Mouse (Mus musculus) naive thymus-derived CD4-positive, alpha-beta T cell, adult 2 months (primary cell): ENCODE results near the gene Prkab1.

Experiments used
- DNase-seq: peaks from one replicate; pipeline ENCODE4 v3.0.0-alpha.2; 2011; ENCODE audit warnings: low read depth

Gene Prkab1

GRCm38 (mm10) chr5:116024327-116024739, at the start of gene Prkab1:
Gene Prkab1 (minus strand): TSS chr5:116024508.
- DNase-seq = peak; percentile 93

GRCm38 (mm10) chr5:116069618-116070017, 45.3 kb upstream of the Prkab1 start:
- no peak for DNase-seq

DNA sequence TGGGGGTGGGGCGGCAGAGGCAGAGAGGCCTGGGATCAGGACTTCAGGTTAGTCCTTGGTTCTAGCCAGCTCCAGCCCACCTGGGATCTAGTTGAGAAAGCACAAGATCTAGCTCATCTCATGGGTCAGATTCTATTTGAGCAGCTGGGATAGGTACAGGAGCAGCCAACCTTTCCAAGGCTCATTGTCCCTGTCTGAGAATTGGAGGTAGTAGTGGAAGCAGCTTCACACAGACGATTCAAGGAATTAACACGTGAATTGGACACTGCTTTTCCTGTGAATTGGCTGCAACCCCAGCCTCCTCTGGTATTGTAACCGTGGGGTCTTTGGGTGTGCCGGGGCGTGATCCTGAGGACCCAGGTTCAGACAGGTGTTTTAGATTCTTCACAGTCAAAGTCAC, 28.5 kb upstream of the Prkab1 start:
- no peak for DNase-seq

DNA sequence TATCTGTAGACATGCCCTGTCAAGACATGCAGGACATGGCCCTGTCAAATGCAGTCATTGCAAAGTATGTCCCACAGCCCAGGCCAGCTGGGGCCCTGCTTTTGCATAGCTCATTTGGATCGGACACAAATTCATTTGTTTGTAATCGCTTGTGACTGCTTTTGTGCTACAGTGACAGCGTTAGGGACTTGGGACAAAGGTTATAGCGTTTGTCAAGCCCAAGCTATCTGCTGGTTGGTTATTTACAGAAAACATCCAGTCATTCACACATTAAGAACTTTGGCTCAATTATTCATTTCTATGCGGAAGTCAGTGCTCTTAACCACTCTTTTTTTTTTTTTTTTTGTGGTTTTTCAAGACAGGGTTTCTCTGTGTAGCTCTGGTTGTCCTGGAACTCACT, 27.9 kb upstream of the Prkab1 start:
- DNase-seq = no peak

GRCm38 (mm10) chr5:116049821-116050220, 25.5 kb upstream of the Prkab1 start:
- DNase-seq = no peak

DNA sequence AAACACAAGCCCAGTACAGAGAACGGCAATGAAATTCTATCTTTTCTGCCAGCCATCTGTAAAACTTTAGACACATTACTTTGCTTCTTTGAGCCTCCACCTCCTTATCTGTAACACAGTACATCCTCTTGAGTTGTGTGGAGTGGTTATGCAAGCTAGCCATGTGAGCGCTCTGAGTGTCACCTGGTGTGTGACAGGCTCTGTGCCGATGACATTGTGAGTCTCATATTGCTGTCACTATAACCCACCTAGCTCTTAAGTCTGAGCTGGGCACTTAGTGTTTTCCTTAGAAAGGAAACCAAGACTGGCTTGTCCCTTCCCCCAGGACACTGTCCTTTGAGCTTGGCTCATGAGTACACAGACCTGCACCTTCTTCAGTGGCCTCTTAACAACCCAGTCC, 24.0 kb upstream of the Prkab1 start:
- no peak for DNase-seq

DNA sequence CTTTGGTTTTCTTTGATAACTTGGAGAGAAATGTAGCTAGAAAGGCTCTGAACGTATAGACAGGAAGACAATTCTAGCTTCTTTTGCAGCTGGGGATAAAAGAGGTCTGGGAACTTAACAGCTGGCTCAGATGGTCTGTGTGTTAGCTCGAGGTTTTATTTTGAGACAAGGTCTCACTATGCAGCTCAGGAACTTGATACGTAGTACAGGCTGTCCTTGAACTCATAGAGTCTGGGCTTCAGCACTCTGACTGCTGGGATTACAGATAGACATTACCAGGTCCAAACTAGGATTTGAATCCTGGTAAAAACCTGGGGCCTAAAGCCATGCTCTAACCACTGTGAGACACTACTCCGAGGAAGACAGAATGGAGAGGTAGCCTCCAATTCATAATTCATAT, 21.9 kb upstream of the Prkab1 start:
- DNase-seq = no peak

- DNase-seq = no peak
Measured at GRCm38 (mm10) chr5:116045581-116045980, 21.3 kb upstream of the Prkab1 start.

DNA sequence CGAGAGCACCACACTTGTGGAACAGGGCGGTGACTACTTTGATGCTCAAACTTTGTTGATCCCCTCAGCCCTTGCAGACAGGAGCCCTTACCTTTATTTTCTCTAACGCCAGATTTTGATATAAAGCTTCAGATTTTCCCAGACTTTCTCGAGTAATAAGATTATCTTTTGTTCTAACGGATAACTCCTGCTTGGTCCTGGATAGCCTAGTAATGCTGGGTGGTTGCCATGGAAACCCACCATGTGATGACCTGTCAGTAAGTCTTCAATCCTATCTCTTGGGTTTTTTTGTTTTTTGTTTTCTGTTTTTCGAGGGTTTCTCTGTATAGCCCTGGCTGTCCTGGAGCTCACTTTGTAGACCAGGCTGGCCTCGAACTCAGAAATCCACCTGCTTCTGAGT, 17.9 kb upstream of the Prkab1 start:
- no peak for DNase-seq

DNA sequence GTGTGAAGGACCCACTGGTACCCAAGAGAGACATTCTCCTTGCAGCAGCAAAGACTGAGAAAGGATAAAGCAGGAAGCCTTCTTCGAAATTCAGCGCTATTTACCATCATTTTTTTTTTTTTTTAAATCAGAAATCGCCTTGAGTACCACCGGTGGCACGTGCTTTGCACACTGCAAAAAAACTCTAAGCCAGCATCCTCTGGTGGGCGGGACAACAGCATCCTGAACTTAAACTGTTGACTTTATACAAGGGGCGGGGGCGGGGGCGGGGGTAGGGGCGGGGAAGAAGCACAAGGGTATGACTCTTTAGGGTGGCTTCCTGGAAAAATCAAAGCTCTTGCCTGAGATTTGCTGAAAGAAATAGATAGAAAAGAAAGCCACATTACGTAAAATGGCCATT, 15.4 kb upstream of the Prkab1 start:
- DNase-seq = peak; percentile 52

DNA sequence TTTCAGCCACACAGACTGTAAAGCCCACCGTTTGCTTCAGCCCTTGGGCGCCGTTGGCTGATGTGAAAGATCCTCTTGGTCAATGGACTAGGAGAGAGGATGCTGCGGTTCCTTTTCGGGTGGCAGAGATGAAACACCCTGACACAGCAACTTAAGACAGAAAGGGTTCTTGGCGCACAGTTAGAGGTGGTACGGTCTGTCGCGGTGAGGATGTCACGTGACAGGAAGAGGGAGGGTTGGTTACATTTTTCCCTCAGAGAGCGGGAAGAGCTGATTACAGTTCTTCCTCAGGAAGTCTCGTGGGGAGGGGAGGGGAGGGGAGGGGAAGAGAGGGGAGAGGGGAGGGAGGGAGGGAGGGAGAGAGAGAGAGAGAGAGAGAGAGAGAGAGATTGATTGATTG, 13.4 kb upstream of the Prkab1 start:
- DNase-seq = no peak

DNA sequence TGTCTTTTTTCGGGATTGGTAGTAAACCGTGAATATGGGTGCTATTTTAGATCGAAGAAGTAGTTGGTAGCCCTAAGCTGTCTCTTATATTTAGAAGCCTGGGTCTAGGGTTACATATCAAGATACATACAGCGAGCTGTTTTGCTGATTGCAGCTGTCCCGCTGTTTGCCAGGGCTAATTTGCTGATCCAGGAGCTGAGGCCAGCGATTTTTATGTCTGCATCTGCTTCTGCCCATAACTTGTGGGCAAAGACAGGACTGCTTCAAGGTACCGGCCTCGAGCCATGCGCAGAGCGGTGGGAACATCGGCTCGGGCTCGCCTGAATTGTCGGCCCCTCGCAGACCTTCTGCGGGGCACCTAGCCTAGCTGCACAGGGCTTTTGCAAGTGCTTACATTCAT, 12.2 kb upstream of the Prkab1 start:
- DNase-seq = no peak

GRCm38 (mm10) chr5:116031190-116031577, 6.9 kb upstream of the Prkab1 start:
- DNase-seq = peak; percentile 86

DNA sequence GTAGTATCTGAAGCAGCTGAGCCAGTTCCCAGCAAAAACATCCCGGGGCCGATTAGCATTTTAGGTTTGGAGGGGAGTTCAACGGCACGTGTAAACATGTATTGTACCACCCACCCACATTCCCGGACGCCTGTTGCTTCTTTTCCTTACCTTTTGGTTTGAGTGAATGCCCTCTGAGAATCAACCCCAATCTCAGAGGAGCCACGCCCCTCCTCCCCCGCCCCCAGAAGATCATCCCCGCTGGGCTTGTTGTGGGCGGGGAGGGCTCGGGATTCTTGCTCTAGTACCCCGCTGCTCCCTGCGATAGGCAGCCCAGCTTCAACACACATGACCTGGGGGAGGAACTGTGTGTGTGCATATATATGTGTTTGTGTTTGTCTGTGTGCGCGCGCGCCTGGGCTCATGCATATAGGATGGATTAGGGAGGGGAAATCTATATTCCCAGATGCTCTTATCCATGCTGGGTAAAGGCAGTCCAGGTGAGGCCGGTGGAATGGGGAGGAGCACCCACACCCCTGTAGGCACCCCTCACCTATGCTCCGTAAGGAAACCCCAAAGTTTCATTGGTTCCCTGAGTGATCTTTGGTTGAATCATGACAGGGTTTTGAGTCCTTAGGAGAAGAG, 6.4 kb upstream of the Prkab1 start:
- no peak for DNase-seq

GRCm38 (mm10) chr5:116029071-116029470, 4.8 kb upstream of the Prkab1 start:
- peak; percentile 86 for DNase-seq

- no peak for DNase-seq
Measured at GRCm38 (mm10) chr5:116026561-116026960, 2.3 kb upstream of the Prkab1 start.

DNA sequence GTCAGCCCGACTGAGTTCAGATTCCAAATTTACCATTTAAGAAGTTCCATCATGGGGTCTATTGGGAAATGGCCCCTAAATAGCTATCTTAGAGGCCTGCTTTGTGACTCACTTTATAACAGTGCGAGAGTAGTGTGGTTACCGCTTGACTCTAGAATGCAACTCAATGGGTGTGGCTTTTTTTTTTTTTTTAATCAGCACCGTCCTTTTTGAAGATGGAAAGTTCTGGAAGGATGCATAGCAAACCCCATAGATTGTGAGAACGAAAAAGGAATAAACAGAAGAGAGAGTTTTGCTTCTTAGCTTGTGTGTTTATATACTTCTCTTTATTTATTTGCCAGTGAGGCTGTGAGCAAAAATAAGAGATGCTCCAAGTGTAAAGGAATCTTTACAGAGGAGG, 1.8 kb upstream of the Prkab1 start:
- DNase-seq = no peak

DNA sequence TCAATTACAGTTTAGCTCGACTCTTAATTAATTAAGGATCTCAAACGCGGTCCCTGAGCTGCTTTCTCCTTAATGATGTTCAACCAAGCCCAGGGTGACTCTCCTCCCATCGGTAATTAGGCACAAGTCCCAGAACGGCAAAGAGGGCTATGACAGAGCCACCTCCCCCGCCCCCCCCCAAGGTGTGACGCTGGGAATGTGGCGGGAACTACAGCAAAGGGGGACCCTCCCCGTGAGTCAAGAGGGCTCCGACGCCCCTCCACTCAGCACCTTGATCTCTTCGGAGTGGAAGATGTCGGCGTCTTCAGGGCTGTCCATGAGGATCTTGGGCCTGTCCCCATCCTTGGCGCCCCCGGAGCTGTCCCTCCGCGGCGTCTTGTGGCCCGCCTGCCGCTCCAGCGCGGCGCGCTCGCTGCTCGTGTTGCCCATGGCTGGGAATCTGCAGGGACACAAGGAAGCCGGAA, 455 bp downstream of the Prkab1 start:
- no peak for DNase-seq

DNA sequence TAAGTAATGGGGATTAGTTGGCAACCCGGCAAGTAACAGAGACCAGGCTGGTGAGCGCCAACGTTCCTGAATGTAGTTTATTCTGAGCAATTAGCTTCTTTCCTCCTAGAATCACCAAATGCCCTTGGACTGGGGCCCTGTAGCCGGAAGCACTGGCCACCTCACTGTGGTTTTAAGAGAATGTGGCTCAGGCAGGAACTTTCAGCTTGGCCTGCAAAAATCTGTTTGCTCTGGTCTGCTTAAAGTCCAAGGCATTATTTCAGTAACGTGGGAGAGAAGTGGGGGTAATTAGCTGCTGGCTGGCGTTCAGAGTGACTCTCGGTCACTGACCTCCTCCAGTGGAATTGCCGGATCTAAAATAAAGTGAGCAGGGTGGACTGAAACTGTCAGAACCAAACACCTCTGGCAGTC, 1.1 kb downstream of the Prkab1 start:
- DNase-seq = peak; percentile 22

DNA sequence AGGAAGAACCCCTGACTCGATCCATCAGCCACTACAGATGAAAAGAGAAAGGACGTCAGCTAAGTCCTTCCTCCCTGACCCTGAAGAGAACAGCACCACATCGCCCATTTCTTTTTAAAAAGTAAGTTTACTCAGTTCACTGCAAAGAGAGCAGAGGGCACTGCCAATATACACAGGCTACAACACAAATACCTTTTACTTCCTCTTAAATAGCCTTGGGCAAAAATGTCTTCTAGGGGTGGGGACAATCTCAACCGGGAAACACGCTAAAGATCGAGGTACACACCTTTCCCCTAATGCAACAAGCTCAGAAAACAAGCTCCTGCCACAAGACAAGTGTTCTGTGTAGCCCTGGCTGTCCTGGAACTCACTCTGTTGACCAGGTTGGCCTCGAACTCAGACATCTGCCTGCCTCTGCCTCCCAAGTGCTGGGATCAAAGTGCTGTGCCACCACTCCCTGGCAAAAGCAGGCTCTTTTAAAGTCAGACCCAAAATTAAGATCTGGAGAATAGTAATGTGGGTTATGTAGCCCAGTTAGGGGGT, 1.6 kb downstream of the Prkab1 start:
- DNase-seq = peak; percentile 16

- DNase-seq = no peak
Measured at GRCm38 (mm10) chr5:116022131-116022530, 2.2 kb downstream of the Prkab1 start.

DNA sequence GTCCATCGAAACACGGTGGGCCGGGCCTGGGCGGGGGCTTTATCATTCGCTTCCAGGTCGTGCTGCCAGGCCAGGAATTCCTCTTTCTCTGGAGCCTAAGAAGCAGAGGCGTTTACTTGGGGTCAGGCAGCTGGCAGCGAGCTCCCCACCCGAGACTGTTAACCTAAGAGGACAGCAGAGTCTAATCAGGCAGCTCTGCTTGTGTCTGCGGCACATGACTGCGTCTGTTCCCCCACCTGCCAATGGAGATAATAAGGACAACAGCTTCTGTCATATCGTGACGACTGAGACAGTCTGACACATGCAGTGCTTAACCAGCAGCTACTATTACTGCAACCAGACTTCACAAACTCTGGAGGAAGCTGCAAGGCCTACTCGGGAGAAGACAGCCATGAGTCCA, 2.8 kb downstream of the Prkab1 start:
- DNase-seq = no peak

DNA sequence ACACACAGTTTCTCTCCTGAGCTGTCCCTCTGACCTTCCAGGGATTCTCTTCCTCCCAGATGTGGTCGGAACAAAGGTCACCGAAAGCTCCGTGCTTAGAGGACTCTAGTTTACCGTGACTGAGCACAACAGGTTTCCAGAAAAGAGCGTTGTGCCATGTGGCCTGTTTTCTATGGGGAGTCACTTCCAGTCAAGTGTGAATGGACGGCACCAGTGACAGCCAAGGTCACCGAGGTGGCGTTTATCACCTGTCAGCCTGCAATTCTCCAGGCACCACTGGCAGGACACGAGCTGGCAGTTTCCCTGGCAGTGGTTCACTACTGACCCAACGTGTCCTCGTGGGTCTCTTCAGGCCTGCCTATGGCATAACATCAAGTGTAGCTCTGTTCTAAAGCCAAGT, 4.9 kb downstream of the Prkab1 start:
- DNase-seq = no peak

- DNase-seq = no peak
Measured at GRCm38 (mm10) chr5:116018784-116019183, 5.5 kb downstream of the Prkab1 start.
